Mouse (Mus musculus) thymus, adult 2 months (tissue): ENCODE results near the gene Tfb2m. TPM values are rescaled to one million over a fixed set of nuclear protein-coding genes. Genes with fewer than 3 reads are reported as not detected.

Experiments
- DNase-seq: peaks from one replicate; pipeline ENCODE4 v3.0.0; 2021
- H3K27ac ChIP-seq: fragments of 200-500 bp; 2 replicates; pipeline ENCODE4 v1.5.1; 2012; ENCODE audit warnings: low read length, control low read depth; ENCODE audit not compliant: control insufficient read depth, insufficient read depth
- H3K27me3 ChIP-seq: fragments of 200-500 bp; 2 replicates; pipeline ENCODE4 v1.6.1; 2012; ENCODE audit warnings: mild to moderate bottlenecking, low read length, moderate library complexity, mixed read lengths; ENCODE audit not compliant: control insufficient read depth, insufficient read depth
- H3K36me3 ChIP-seq: fragments of 200-500 bp; 2 replicates; pipeline ENCODE4 v1.6.1; 2012; ENCODE audit warnings: mild to moderate bottlenecking, low read length, moderate library complexity; ENCODE audit not compliant: control insufficient read depth, insufficient read depth
- H3K4me1 ChIP-seq: fragments of 200-500 bp; replicated peaks from 2 replicates; pipeline ENCODE4 v1.6.1; 2012; ENCODE audit warnings: low read length; ENCODE audit not compliant: control insufficient read depth, insufficient read depth
- H3K4me3 ChIP-seq: fragments of 200-500 bp; 2 replicates; pipeline ENCODE4 v1.5.1; 2012; ENCODE audit warnings: mild to moderate bottlenecking, low read length, control low read depth, moderate library complexity; ENCODE audit not compliant: control insufficient read depth, insufficient read depth
- CTCF ChIP-seq: fragments of 200-500 bp; IDR thresholded peaks from 2 replicates; pipeline ENCODE4 v1.5.1; 2012; ENCODE audit warnings: mild to moderate bottlenecking, control low read depth, low read length, moderate library complexity, borderline replicate concordance; ENCODE audit not compliant: control insufficient read depth, poor library complexity, insufficient read depth; ENCODE audit errors: extremely low read depth
- POLR2A ChIP-seq: fragments of 200-500 bp; IDR thresholded peaks from 2 replicates; pipeline ENCODE4 v1.6.1; 2012; ENCODE audit warnings: mild to moderate bottlenecking, low read length, control low read depth, moderate library complexity; ENCODE audit not compliant: control insufficient read depth, poor library complexity, insufficient read depth; ENCODE audit errors: extremely low read depth
- WGBS: fragments of 180-500 bp; shearing (Covaris S2); methylation state at CpG from one replicate; pipeline ENCODE4 v1.1.7; 2018; 5-methylcytosine and 5-hydroxymethylcytosine counted together
- polyA plus RNA-seq: library from polyadenylated mRNA; depleted of rRNA; stranded (reverse); fragments of >200 nt; gene quantifications from 2 replicates; pipeline ENCODE4 v1.2.3, GENCODE M21; 2012

The Tfb2m gene
- polyA plus RNA-seq, 1 experiment, result 10.8 TPM

DNA sequence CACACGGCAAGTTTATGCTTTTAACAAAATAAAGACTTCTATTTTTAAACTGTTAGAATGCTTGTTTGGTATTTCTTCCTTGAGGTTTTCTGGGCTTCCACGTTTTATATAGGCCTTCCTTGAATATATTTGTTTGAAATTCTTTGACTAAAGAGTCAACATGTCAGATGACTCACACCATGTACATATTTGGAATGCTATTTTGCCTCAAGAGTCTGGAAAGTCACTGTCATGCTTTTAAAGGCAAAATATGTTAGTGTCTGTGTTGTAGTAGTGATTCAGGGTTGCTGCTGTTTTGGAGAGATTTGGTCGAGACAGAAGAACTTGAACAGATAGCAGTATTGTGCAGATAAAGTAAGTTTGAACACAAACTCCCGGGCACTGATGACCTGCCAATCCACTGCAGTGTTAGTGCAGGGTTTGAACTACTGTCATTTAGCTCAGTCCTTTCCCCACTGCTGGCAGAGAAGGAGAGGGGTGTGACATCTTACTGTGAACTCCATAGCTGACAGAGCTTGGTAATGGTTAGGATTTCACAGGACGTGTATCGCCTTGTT lies 27.7 kb upstream of the Tfb2m start:
- Histone ChIP-seq H3K27me3 (no peaks in the 10 kb centered on the region), H3K36me3 (no peaks in the 10 kb centered on the region), H3K4me1 (peaks cover 5% of the 10 kb centered on the region), H3K27ac (no peak overlapping the region), H3K4me3 (no peak overlapping the region)
- WGBS, result 87% methylated on average over 6 of the region's 6 CpGs
- no peak for DNase-seq
- no peak for TF ChIP-seq CTCF
- TF ChIP-seq POLR2A, result no peak

DNA sequence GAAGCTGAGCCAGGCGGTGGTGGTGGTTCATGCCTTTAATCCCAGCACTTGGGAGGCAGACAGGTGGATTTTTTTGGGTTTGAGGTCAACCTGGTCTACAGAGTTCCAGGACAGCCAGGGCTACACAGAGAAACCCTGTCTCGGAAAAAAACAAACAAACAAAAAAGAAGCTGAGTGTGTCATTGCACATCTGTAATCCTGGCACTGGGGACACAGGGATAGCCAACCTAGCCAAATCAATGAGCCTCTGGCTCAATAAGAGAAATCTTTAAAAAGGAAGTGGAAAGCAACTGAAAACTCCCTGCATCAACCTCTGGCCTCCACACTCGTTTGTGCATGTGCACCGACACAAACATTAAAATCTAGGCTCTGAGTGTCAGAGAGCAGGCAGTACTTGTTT lies 25.6 kb upstream of the Tfb2m start:
- 86% methylated on average over 4 of the region's 4 CpGs for WGBS
- Histone ChIP-seq H3K4me1 (peaks cover 3% of the 10 kb centered on the region; the same call in 1 of the 2 replicates), H3K27ac (no peak overlapping the region), H3K4me3 (no peak overlapping the region), H3K36me3 (no peaks in the 10 kb centered on the region), H3K27me3 (no peaks in the 10 kb centered on the region)
- TF ChIP-seq CTCF (no peak), POLR2A (no peak)
- DNase-seq, result no peak

DNA sequence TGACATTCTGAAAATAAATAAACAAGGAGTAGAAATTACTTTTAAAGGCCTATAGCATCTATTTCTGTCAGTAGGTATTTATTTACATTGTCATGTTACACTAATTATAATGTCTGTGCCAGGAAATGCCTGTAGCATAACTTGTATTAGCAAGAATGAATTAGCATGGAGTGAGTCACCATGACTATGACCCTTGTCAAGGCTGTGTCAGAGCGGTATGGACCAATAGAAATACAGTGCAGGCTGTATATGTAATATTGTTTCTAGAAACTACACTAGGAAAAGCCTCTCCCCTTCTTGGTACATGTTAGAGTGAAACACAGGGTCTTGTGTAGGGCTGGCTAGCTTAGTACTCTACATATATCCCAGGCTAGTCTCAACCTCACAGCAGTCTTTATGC lies 24.4 kb upstream of the Tfb2m start:
- H3K27ac ChIP-seq, result no peak overlapping the region
- 92% methylated on average over 1 of the region's 1 CpGs for WGBS
- DNase-seq, result no peak

DNA sequence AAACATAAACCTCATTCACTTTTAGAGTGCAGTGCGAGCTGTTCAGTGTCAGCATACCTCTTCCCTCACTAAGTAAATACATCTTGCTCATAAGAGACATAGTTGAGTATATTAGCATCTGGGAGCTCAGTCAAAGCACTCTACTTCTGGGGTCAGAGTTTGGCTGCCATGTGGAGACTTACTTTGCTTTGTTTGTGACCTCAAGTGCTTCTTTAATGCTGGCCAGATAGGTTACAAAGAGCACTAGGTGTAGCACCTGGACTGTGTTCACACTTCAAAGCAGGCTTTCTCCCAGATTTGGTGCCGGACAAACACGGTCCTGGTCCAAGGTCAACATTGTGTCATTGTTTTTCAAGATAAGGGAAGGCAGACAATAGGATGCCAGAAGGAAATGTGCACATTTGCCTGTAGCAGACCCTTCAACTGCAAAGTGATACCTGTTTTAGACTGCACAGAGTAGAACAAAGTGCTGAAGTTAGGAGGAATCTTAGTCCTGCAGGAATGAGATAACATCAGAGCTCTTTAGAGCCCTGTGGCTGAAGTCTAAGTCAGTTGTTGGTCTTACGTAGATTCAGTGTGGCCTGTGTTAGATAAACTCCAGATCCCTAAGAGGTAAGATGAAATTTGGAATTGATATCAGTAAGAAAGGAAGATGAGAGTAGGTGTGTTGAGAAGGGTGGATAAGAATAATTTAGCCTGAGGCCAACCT lies 22.8 kb upstream of the Tfb2m start:
- Histone ChIP-seq H3K27me3 (no peaks in the 10 kb centered on the region), H3K4me1 (peaks cover 6% of the 10 kb centered on the region; the same call in 1 of the 2 replicates), H3K27ac (no peak overlapping the region), H3K36me3 (no peaks in the 10 kb centered on the region), H3K4me3 (no peak overlapping the region)
- TF ChIP-seq POLR2A (no peak), CTCF (no peak)
- WGBS, result 91% methylated on average over 4 of the region's 4 CpGs
- DNase-seq, result no peak

More for the DNA sequence above, 24.4 kb upstream of the Tfb2m start:
- no peaks in the 10 kb centered on the region for H3K36me3 ChIP-seq
- H3K4me3 ChIP-seq, result no peak overlapping the region
- H3K27me3 ChIP-seq, result no peaks in the 10 kb centered on the region
- TF ChIP-seq CTCF (no peak), POLR2A (no peak)
- H3K4me1 ChIP-seq, result peaks cover 6% of the 10 kb centered on the region; the same call in 1 of the 2 replicates

DNA sequence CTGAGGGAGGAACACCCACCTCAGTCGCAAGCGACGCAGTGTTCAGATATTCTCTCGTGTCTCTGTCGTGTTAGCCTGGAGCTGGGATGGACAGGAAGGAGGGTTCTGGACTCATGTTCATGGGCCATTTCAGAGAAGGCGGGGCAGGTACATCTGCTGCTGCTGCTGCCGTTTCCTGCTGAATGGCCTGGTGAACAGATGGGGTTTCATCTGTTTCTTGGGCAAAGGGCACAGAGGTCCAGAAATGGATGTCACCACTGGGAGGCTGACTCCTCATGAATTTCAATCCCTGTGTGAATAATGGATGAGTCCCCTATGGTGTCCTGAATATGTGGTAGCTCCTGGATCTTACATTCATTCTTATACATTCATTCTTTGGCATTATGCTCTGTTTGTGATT lies 21.5 kb upstream of the Tfb2m start:
- H3K27ac ChIP-seq, result no peak overlapping the region
- TF ChIP-seq CTCF (no peak), POLR2A (no peak)
- no peak overlapping the region for H3K4me3 ChIP-seq
- DNase-seq, result no peak
- H3K4me1 ChIP-seq, result peaks cover 6% of the 10 kb centered on the region; the same call in 1 of the 2 replicates
- no peaks in the 10 kb centered on the region for H3K27me3 ChIP-seq
- no peaks in the 10 kb centered on the region for H3K36me3 ChIP-seq
- WGBS, result 91% methylated on average over 7 of the region's 7 CpGs

DNA sequence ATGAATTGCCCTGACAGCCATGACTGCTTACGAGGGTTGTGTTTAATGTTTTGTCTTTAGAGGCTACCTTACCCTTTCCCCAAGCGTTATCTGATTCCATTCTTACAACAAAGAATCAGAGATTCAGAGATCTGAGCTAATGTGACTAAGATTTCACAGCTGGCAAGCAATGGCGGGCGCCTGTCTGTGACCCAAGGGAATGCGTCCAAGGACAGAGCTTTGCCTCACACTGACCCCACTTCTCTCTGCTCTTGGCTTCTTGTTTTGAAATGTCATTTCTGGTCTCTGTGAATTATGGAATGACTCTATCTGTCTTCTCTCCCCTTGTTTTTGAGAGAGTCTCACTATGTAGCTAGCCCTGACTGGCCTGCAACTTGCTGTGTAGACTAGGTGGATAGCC lies 17.9 kb upstream of the Tfb2m start:
- H3K27me3 ChIP-seq, result no peaks in the 10 kb centered on the region
- no peaks in the 10 kb centered on the region for H3K36me3 ChIP-seq
- peaks cover 6% of the 10 kb centered on the region; the same call in 1 of the 2 replicates for H3K4me1 ChIP-seq
- 92% methylated on average over 5 of the region's 5 CpGs for WGBS
- H3K27ac ChIP-seq, result no peak overlapping the region
- TF ChIP-seq POLR2A, result no peak
- TF ChIP-seq CTCF, result no peak
- no peak for DNase-seq
- H3K4me3 ChIP-seq, result no peak overlapping the region

DNA sequence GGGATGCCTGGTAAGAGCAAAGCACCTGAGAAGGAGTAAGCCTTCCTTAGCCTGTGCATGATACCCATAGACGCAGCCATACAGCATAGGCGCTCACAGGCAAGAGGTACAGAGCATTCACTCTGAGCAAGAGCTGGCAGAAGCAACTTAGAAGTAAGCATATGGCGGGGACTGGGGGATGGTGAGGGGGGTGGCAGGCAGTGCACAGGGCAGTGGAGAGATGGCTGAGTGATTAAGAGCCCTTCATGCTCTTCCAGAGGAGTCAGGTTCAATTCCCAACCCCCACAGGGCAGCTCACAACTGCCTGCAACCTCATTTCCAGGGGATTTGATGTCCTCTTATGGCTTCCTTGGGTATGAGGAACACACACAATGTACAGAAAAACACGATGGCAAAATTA lies 17.1 kb upstream of the Tfb2m start:
- no peak for DNase-seq
- Histone ChIP-seq H3K4me3 (no peak overlapping the region), H3K27me3 (no peaks in the 10 kb centered on the region), H3K4me1 (peaks cover 6% of the 10 kb centered on the region; the same call in 1 of the 2 replicates), H3K36me3 (no peaks in the 10 kb centered on the region), H3K27ac (no peak overlapping the region)
- 95% methylated on average over 4 of the region's 4 CpGs for WGBS
- TF ChIP-seq CTCF, result no peak
- no peak for TF ChIP-seq POLR2A
